Mouse (Mus musculus) midbrain, embryonic 11.5 days (tissue): ENCODE measurements around the gene Aebp2. TPM values are rescaled to one million over a fixed set of nuclear protein-coding genes. Genes with fewer than 3 reads are reported as not detected.
A peak's percentile ranks its signal among the peaks of the same experiment; 100 is the strongest.
"Not testable (repeated sequence)": the region's sequence is repeated elsewhere in the genome, so short reads cannot be mapped to it uniquely, and the experiment has no call there.

ENCODE experiments used
- ATAC-seq: fragments of 200-750 bp; cut with Nextera tagmentation; 2 replicates; pipeline ENCODE4 v1.8.0; 2017; ENCODE audit warnings: moderate TSS enrichment, moderate library complexity; ENCODE audit not compliant: low FRiP score
- DNase-seq: peaks from one replicate; pipeline ENCODE4 v3.0.0; 2015; ENCODE audit warnings: low spot score; ENCODE audit errors: missing footprints
- H3K27ac ChIP-seq: fragments of 300-500 bp; sonication (generic); 2 replicates; pipeline ENCODE4 v1.5.1; 2014; ENCODE audit warnings: low read depth, low read length
- H3K27me3 ChIP-seq: fragments of 300-500 bp; sonication (generic); 2 replicates; pipeline ENCODE4 v1.6.1; 2014; ENCODE audit warnings: mild to moderate bottlenecking, low read length, moderate library complexity, mixed read lengths; ENCODE audit not compliant: control insufficient read depth, insufficient read depth
- H3K36me3 ChIP-seq: fragments of 300-500 bp; sonication (generic); 2 replicates; pipeline ENCODE4 v1.6.1; 2014; ENCODE audit warnings: mild to moderate bottlenecking, low read length, moderate library complexity, mixed read lengths; ENCODE audit not compliant: control insufficient read depth, insufficient read depth
- H3K4me1 ChIP-seq: fragments of 300-500 bp; sonication (generic); 2 replicates; pipeline ENCODE4 v1.6.1; 2014; ENCODE audit warnings: low read length; ENCODE audit not compliant: control insufficient read depth, insufficient read depth
- H3K4me2 ChIP-seq: fragments of 300-500 bp; sonication (generic); 2 replicates; pipeline ENCODE4 v1.6.1; 2014; ENCODE audit warnings: mild to moderate bottlenecking, moderate library complexity
- H3K4me3 ChIP-seq: fragments of 300-500 bp; sonication (generic); 2 replicates; pipeline ENCODE4 v1.5.1; 2014; ENCODE audit warnings: low read depth, low read length
- H3K9ac ChIP-seq: fragments of 300-500 bp; sonication (generic); 2 replicates; pipeline ENCODE4 v1.6.1; 2014; ENCODE audit warnings: low read length
- H3K9me3 ChIP-seq: fragments of 300-500 bp; sonication (generic); 2 replicates; pipeline ENCODE4 v1.6.1; 2016; ENCODE audit warnings: low read length; ENCODE audit not compliant: control insufficient read depth
- whole genome bisulfite sequencing: fragments of 180-500 bp; shearing (Covaris S2); extraction: QIAGEN DNeasy Blood & Tissue Kit; methylation state at CpG from one replicate; pipeline ENCODE4 v1.1.7; 2014; 5-methylcytosine and 5-hydroxymethylcytosine counted together
- polyA plus RNA-seq: library from polyadenylated mRNA; unstranded; fragments of >200 nt; fragmentation: Nextera tagmentation; extraction: Ambion mirVana; gene quantifications from 2 replicates; pipeline ENCODE4 v1.2.1, GENCODE M21; 2014

The Aebp2 gene
- polyA plus RNA-seq, 1 experiment from 2014 or later: 22.3 TPM

DNA sequence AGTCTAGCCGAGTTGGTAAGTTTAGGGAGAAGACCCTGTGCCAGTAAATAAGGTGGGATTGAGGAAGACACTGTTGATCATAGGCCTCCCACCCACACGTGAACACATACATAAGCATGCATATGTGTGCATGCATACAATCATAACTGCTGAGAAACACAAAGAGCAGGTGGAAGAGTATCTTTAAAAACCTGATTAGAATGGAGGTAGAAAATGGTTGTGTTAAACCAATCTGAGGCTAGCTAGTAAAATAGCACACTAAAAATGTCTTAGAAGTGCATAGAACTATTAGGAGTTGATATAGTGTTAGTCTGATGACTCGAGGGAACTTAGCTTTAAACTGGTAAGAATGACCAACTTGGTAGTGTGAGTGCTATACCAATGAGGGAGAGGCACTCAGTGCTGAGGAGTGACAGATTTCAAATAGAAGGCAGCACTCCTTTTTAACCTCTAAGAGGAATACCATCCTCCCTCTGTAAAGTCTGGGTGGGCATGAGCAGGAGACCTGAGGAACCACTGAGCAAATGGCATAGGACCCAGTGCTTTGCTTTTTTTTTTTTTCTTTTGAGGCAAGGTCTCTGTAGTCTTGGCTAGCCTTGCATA lies 35.6 kb downstream of the Aebp2 start:
- ATAC-seq (no peak), DNase-seq (no peak)
- H3K27me3 ChIP-seq: no peaks in the 10 kb centered on the region
- H3K9ac ChIP-seq: no peak overlapping the region
- 85% methylated on average over 3 of the region's 3 CpGs for WGBS
- no peak overlapping the region for H3K27ac ChIP-seq
- no peaks in the 10 kb centered on the region for H3K9me3 ChIP-seq
- no peak overlapping the region for H3K4me2 ChIP-seq
- H3K4me3 ChIP-seq: no peak overlapping the region
- H3K36me3 ChIP-seq: peaks cover 3% of the 10 kb centered on the region; the same call in 1 of the 2 replicates
- no peaks in the 10 kb centered on the region for H3K4me1 ChIP-seq

DNA sequence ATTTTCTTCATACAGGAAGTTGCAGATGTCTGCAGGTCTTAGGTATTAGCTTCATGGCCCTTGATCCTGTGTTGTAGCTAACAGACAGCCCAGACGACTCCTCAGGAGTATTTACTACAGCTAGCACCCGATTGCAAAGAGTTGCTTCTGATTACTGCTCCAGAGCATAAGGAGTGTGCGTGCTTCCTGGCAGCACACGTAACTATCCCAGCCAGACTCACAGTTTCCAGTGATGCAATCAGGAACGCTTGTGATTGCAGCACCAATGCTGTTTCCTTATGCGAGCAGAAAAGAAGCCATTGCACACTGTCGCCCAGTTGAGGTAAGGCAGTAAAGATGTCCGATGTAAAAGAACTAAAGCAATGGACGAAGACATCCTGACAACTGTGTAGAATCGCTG lies 38.6 kb downstream of the Aebp2 start:
- H3K27ac ChIP-seq: no peak overlapping the region
- no peaks in the 10 kb centered on the region for H3K4me1 ChIP-seq
- DNase-seq: no peak
- H3K9me3 ChIP-seq: no peaks in the 10 kb centered on the region
- H3K36me3 ChIP-seq: no peaks in the 10 kb centered on the region
- no peak overlapping the region for H3K9ac ChIP-seq
- H3K4me3 ChIP-seq: no peak overlapping the region
- no peak for ATAC-seq
- 95% methylated on average over 10 of the region's 10 CpGs for WGBS
- H3K4me2 ChIP-seq: no peak overlapping the region
- H3K27me3 ChIP-seq: no peaks in the 10 kb centered on the region

DNA sequence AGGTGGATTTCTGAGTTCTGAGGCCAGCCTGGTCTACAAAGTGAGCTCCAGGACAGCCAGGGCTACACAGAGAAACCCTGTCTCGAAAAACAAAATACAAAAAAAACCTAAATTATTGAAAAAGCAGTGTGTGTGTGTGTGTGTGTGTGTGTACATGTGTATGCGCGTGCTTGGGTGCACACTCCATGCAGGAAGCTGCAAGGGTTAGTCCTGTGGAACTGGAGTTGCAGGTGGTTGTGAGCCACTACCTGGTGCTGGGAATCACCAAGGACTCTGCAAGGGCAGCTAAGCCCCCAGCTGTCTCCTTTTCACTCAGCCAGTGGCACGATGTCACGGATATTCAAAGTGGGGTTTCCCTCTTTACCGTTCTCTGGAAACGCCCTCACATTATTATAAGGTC lies 39.3 kb downstream of the Aebp2 start:
- WGBS: 92% methylated on average over 7 of the region's 7 CpGs
- no peak overlapping the region for H3K27ac ChIP-seq
- H3K27me3 ChIP-seq: no peaks in the 10 kb centered on the region
- no peaks in the 10 kb centered on the region for H3K4me1 ChIP-seq
- H3K4me2 ChIP-seq: no peak overlapping the region
- DNase-seq: no peak
- ATAC-seq: peak; percentile 26; the same call in 1 of the 2 replicates
- H3K4me3 ChIP-seq: no peak overlapping the region
- H3K36me3 ChIP-seq: no peaks in the 10 kb centered on the region
- H3K9me3 ChIP-seq: no peaks in the 10 kb centered on the region
- H3K9ac ChIP-seq: no peak overlapping the region

DNA sequence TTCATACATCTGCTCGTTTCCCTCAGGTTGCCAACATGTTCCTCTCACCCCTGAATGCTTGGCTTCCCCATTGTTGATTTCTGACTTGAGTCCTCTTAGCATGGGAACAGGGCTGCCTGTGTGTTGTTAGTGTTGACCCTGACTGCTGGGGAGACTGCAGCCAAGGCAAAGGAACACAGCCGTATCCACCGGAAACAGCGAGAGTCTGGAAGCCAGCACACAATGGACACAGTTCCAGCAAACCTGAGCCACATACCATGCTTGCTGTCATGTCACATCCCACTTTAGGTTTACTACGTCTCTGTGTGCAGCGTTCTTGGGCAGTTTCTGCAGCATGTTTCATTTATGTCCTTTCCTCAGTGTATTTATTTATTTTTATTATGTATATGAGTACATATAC lies 39.8 kb downstream of the Aebp2 start:
- Histone ChIP-seq H3K4me2 (no peak overlapping the region), H3K27ac (no peak overlapping the region), H3K9me3 (no peaks in the 10 kb centered on the region), H3K4me3 (no peak overlapping the region), H3K9ac (no peak overlapping the region), H3K27me3 (no peaks in the 10 kb centered on the region), H3K36me3 (no peaks in the 10 kb centered on the region), H3K4me1 (no peaks in the 10 kb centered on the region)
- DNase-seq (no peak), ATAC-seq (no peak)
- WGBS: 80% methylated on average over 6 of the region's 6 CpGs

DNA sequence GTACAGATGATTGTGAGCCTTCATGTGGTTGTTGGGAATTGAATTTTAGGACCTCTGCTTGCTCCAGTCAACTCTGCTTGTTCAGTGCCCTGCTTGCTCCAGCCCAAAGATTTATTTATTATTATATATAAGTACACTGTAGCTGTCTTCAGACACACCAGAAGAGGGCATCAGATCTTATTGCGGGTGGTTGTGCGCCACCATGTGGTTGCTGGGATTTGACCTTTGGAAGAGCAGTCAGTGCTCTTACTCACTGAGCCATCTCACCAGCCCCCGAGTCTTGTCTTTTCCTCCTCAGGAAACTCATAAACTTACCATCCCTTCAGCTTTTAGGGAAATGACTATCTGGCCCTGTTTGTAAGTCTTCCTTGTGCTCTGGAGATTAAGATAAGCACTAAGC lies 40.2 kb downstream of the Aebp2 start:
- H3K27me3 ChIP-seq, H3K9ac ChIP-seq, H3K4me2 ChIP-seq, H3K4me3 ChIP-seq, H3K9me3 ChIP-seq, H3K27ac ChIP-seq, DNase-seq, H3K36me3 ChIP-seq, ATAC-seq, H3K4me1 ChIP-seq: not testable (repeated sequence)
- 61% methylated on average over 3 of the region's 3 CpGs for WGBS

DNA sequence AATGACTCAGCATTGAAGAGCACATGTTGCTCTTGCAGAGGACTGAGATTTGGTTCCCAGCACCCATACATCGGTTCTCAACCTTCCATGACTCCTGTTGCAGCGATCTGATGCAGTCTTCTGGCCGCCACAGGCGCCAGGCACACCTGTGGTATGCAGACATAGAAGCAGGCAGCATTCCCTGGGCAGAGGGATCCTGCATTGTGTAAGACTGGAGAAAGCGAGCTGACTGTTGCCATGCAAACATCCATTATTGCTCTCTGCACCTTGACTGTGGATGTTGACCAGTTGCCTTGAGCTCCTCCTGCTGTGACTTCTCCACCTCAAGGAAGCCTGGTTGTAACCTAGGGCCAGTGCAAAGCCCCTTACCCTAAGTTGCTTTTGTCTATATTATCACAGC lies 42.1 kb downstream of the Aebp2 start:
- ATAC-seq: no peak
- H3K9ac ChIP-seq: no peak overlapping the region

DNA sequence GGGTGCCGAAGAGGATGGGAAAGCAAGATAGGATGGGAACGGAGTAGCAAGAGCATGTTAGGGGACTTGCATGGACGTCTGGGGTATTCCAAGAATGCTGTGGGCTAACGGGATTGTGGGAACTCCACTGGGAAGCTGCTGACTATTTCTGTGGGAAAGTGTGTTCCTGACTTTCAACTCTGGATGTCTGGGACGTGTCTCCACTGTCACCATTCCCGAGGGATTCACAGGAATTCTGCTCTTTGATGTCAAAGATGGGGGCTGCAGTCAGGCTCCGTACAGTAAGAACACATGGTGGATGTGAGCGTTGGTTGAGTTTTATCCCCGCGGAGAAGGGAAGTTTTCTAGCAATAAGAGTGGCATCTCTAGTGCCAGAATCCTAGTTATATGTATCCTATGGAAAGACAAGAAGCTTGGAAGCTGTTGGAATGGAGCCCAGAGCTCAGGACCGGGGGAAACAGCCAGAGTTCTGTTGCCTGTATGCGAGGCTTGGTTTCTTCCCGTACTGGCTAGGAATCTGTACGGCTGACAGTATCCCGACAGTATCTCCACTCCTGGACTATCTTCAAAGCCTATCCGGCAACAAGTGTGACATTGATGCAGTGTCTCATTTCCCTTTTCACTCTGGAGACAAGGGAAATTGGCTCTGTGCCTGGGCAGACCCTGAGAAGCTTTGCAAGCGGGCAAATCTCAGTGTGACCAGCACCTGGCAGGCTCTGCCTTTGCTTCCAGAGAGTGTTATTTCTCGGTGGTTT lies 44.2 kb downstream of the Aebp2 start:
- Histone ChIP-seq H3K27ac (no peak overlapping the region), H3K4me1 (no peaks in the 10 kb centered on the region), H3K4me3 (no peak overlapping the region), H3K9ac (no peak overlapping the region), H3K27me3 (no peaks in the 10 kb centered on the region), H3K36me3 (no peaks in the 10 kb centered on the region), H3K4me2 (no peak overlapping the region), H3K9me3 (no peaks in the 10 kb centered on the region)
- ATAC-seq (no peak), DNase-seq (no peak)
- 74% methylated on average over 18 of the region's 18 CpGs for WGBS

More for the DNA sequence above, 42.1 kb downstream of the Aebp2 start:
- Histone ChIP-seq H3K36me3 (no peaks in the 10 kb centered on the region), H3K4me3 (no peak overlapping the region), H3K4me1 (no peaks in the 10 kb centered on the region), H3K4me2 (no peak overlapping the region), H3K27me3 (no peaks in the 10 kb centered on the region), H3K27ac (no peak overlapping the region), H3K9me3 (no peaks in the 10 kb centered on the region)
- 81% methylated on average over 5 of the region's 5 CpGs for WGBS
- no peak for DNase-seq

DNA sequence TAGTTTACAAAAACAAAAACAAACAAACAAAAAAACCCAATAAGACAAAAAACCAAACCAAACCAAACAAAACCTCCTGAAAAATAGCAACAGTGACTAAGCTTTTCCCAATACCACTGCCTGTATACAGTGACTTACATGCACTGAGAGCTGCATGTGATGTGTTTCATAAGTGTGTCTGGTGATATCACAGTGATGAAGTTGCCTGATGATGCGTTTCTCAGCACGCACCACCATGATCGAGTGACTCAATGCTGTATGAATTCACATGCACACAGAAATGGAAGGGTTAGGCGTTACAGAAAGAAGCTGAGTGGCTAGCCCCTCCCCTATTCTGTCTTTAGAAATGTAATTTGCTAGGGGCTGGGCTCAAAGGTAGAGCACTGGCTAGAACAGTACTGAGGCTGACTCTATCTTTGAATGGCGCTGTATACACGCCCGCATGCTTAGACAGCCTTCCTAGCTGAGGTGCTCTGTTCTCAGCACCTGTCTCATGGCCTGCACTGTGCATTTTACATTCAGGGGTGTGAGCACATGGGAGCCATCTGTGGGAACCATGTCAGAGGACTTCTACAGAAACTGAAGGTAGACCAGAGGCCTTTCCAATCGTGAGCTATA lies 44.9 kb downstream of the Aebp2 start:
- Histone ChIP-seq H3K4me1 (no peaks in the 10 kb centered on the region), H3K9me3 (no peaks in the 10 kb centered on the region), H3K4me3 (no peak overlapping the region), H3K27ac (no peak overlapping the region), H3K27me3 (no peaks in the 10 kb centered on the region), H3K9ac (no peak overlapping the region), H3K36me3 (no peaks in the 10 kb centered on the region), H3K4me2 (no peak overlapping the region)
- no peak for DNase-seq
- 91% methylated on average over 8 of the region's 8 CpGs for WGBS
- ATAC-seq: no peak

DNA sequence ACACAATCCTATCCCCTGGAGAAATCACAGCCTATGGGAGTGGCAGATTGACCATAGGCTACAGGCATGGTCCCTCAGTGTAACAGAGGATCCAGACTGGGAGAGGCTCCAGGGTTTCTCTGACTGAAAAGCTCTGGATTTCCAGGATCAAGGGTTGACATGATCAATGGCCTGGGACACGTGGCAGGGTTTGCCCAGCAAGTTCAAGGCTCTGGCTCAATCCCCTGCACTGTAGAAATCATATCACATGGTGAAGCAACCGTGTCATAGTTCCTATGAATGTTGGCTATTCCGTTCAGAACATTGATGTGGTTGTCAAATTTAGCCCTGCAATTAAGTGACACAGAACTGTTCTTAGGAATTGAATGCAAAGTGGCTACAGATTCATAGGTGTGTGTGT lies 52.0 kb downstream of the Aebp2 start:
- Histone ChIP-seq H3K27ac (no peak overlapping the region), H3K9me3 (no peaks in the 10 kb centered on the region), H3K9ac (no peak overlapping the region), H3K4me1 (peaks cover 15% of the 10 kb centered on the region), H3K36me3 (no peaks in the 10 kb centered on the region), H3K27me3 (no peaks in the 10 kb centered on the region), H3K4me2 (no peak overlapping the region), H3K4me3 (no peak overlapping the region)
- WGBS: 79% methylated on average over 3 of the region's 3 CpGs
- DNase-seq: no peak
- no peak for ATAC-seq
